Comparison of ENCODE assay signal across 8 mouse cellular contexts in genomic region chr6:51857821-51858220, GRCm38 (mm10).
A peak's percentile ranks its signal among the peaks of the same experiment; 100 is the strongest.
DNase-seq lines count a peak whose midpoint lies in the region; ATAC-seq and TF ChIP-seq lines count a peak whose summit lies in the region.

No protein-coding gene starts in this region.

- TF ChIP-seq CTCF in left cerebral cortex, adult 2 months (IDR thresholded peaks at IDR 0.05): peak; percentile 92

- peak; percentile 95 for DNase-seq in ZHBTc4 (ENCODE audit: low read depth, low spot score)
- peak; percentile 96 for DNase-seq in gastrocnemius, postnatal 10 days
- peak; percentile 90 for DNase-seq in hindlimb bud, embryonic 11.5 days (ENCODE audit: extremely low spot score, low read depth, low spot score)
- peak; percentile 94 to 96 for DNase-seq in left cerebral cortex, adult 2 months (ENCODE audit: extremely low spot score in 1 of 2, low spot score in 2 of 2)
- DNase-seq in right cerebral cortex, adult 18-20 months: peak; percentile 94
- DNase-seq in urinary bladder, adult 2 months (ENCODE audit: low spot score): peak; percentile 79

- intact Hi-C loops in left cerebral cortex, adult 2 months (cut with DNase I): loop anchor here (1.0 to 5.0 kb wide), 4 partner anchors 272 to 649 kb away; partner anchors contain the start of gene Cbx3

- peak; percentile 99 for ATAC-seq in common myeloid progenitor, adult 5-6 weeks (replicated peaks; ENCODE audit: low read depth, poor library complexity, severe bottlenecking)
- ATAC-seq in megakaryocyte, adult 5-6 weeks (ENCODE audit: poor library complexity, severe bottlenecking): peak; percentile 98

- no peak overlapping the region for H3K4me3 ChIP-seq in left cerebral cortex, adult 2 months

- no peak overlapping the region for H3K27ac ChIP-seq in left cerebral cortex, adult 2 months
